Mouse (Mus musculus) myocyte (in vitro differentiated cells): ENCODE results near the gene Med12.

Experiments
- CEBPB ChIP-seq: IDR thresholded peaks from 2 replicates; pipeline ENCODE4 v1.6.1; 2011; ENCODE audit warnings: mild to moderate bottlenecking, moderate library complexity; ENCODE audit not compliant: poor library complexity, insufficient read depth, severe bottlenecking
- E2F4 ChIP-seq: IDR thresholded peaks from one replicate; pipeline ENCODE4 v1.6.1; 2011; ENCODE audit warnings: mild to moderate bottlenecking, control low read depth, moderate library complexity; ENCODE audit not compliant: insufficient read depth
- MYOD1 ChIP-seq, 3 experiments: IDR thresholded peaks; one replicate each; pipeline ENCODE4 v1.6.1; 2011; ENCODE audit warnings: control low read depth in 2 of 3, low read depth in 2 of 3, mild to moderate bottlenecking in 2 of 3, moderate library complexity in 1 of 3; ENCODE audit not compliant: insufficient read length in 2 of 3, control insufficient read depth in 1 of 3
- MYOG ChIP-seq, 3 experiments: IDR thresholded peaks; one replicate each; pipeline ENCODE4 v1.6.1; 2011; ENCODE audit warnings: control low read depth in 2 of 3, low read depth in 2 of 3, mild to moderate bottlenecking in 2 of 3; ENCODE audit not compliant: insufficient read length in 2 of 3, control insufficient read depth in 1 of 3, insufficient read depth in 1 of 3
- POLR2A ChIP-seq: IDR thresholded peaks from one replicate; pipeline ENCODE4 v1.6.1; 2011; ENCODE audit warnings: low read depth, mild to moderate bottlenecking, control low read depth, moderate library complexity; ENCODE audit not compliant: insufficient read length
- POLR2AphosphoS2 ChIP-seq: IDR thresholded peaks from one replicate; pipeline ENCODE4 v1.6.1; 2011; ENCODE audit warnings: low read depth, control low read depth; ENCODE audit not compliant: insufficient read length
- SRF ChIP-seq: IDR thresholded peaks from one replicate; pipeline ENCODE4 v1.6.1; 2011; ENCODE audit warnings: low read depth; ENCODE audit not compliant: control insufficient read depth, insufficient read length
- TCF12 ChIP-seq: IDR thresholded peaks from one replicate; pipeline ENCODE4 v1.6.1; 2011; ENCODE audit warnings: mild to moderate bottlenecking, control low read depth; ENCODE audit not compliant: poor library complexity, insufficient read depth, severe bottlenecking
- USF1 ChIP-seq: IDR thresholded peaks from one replicate; pipeline ENCODE4 v1.6.1; 2011; ENCODE audit warnings: low read depth, mild to moderate bottlenecking, control low read depth, moderate library complexity

DNA sequence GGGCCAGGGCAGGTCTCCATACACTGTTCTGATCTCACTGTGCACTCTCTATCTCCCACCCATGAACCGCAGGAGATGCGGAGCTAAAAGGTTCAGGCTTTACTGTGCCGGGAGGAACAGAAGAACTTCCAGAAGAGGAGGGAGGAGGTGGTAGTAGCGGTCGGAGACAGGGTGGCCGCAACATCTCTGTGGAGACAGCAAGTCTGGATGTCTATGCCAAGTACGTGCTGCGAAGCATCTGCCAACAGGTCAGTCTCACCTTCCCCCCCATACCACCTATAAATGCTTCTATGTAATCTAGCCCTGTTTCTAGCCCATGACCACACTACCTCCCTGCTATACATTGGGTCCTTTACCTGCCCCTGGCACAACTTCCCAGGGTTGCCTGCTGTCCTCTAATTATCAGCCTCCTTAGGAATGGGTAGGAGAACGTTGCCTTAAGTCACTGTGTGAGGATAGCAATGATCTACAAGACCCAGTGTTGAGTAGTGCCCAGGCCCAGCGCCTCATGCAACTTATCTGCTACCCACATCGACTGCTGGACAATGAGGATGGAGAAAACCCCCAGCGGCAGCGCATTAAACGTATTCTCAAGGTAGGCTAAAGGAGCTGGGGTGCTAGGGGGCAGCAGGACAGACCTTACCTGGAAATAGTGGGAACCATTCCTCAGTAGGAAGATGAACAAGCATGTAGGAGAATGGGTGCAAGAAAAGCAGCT is 12.3 kb downstream of the Med12 start:
- no peak for TF ChIP-seq POLR2A
- no peak for TF ChIP-seq E2F4
- no peak for TF ChIP-seq TCF12
- TF ChIP-seq MYOG (IDR thresholded peaks at IDR 0.05; ENCODE audit: control insufficient read depth in 1 of 3, insufficient read depth in 1 of 3, insufficient read length in 2 of 3, low read depth in 2 of 3): no peak
- TF ChIP-seq CEBPB: no peak
- TF ChIP-seq POLR2AphosphoS2: no peak
- no peak for TF ChIP-seq SRF
- TF ChIP-seq USF1: no peak
- no peak for TF ChIP-seq MYOD1 (IDR thresholded peaks at IDR 0.05; ENCODE audit: control insufficient read depth in 1 of 3, insufficient read length in 2 of 3, low read depth in 2 of 3)
